Mouse (Mus musculus) adrenal gland (tissue): ENCODE measurements around the gene Racgap1.

Experiments
- intact Hi-C: fragments of 180-260 bp; cut with DNase I; formaldehyde crosslinking; loops from one replicate; pipeline ENCODE4 v1.15.1; 2025

Racgap1 gene

DNA sequence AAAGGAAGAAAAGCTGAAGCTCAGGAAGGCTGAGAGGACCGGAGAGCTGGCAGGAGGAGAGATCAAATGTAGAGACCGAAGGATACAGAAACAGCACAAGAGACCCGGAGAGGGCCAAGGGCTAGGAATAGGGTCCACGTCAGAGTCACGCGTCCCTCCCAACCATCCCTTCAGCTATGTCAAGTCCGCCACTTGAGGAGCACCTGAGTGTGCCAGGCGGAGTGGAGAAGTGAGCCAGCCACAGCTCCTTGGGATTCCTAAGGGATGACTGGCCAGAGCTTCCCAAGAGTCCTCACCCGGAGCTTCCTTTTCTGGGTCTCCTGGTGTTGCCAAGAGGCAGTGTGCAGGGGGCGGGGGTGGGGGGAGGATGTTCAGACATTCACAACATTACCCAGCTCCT is 56.5 kb downstream of the Racgap1 start:
- intact Hi-C loops = loop anchor here (5.0 to 10.0 kb wide), 3 partner anchors 98 to 310 kb away; no protein-coding TSS in a partner anchor

DNA sequence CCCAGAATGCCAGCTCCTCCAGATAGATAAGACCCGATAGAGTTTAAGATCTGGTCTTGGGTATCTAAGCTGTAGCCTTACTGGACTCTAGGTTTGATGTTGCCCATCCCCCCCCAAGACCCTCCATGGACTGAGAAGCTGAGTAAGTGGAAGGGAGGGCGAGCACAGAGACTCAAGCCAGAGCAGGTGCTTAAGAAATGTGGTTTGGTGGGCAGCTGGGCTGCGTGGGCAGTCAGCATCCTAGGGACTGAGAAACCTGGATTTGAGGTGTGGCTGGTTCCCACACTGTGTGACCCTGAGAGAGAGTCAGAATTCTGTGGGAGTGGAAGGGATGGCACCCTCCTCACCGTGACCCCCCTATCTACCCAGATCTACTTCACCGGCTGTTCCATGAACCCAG is 58.6 kb downstream of the Racgap1 start:
- intact Hi-C loops = loop anchor here (10.0 kb wide), 1 partner anchor 312 kb away; no protein-coding TSS in a partner anchor

- intact Hi-C loops = loop anchor here (10.0 kb wide), 1 partner anchor 313 kb away; no protein-coding TSS in a partner anchor
Measured at GRCm38 (mm10) chr15:99592177-99592576, 59.3 kb downstream of the Racgap1 start.

DNA sequence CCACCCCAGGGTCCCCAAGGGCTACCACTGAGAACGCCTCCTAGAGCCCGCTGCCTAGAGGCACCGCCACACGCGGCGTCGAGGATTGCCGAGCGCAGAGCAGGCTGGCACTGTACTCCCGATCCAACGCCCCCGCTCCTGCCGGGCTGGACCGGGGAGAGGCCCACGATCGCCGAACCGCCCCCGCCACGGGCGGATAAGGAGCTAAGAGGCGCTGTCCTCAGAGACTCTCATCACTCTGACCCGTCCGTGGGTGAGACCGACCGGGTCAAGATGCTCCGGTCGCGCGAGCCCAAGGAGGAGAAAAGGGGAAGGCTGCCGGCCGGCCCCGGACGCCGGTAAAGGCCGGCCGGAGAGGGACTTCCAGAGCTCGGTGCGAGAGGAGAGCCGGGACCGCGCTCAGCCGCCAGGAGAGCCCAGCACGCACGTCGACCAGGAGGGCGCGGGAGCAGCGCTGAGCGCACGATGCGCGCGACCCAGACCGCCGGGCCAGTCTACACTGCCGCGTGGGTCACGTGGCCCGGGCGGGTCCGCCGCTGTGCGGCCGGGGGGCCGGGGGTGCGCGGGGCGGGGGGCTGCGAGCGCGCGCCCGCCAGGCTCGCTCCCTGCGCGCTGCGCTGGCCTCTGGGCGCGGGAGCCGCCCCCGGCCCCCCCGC is 60.9 kb downstream of the Racgap1 start, which contains the start of gene Aqp5:
Gene Aqp5, plus strand, starts transcription at position 354 of the 656 bp plus-strand sequence.
- intact Hi-C loops = loop anchor here (10.0 kb wide), 1 partner anchor 314 kb away; no protein-coding TSS in a partner anchor

GRCm38 (mm10) chr15:99589704-99590103 is 61.8 kb downstream of the Racgap1 start:
- intact Hi-C loops = loop anchor here (10.0 kb wide), 1 partner anchor 315 kb away; no protein-coding TSS in a partner anchor

GRCm38 (mm10) chr15:99589237-99589636 is 62.2 kb downstream of the Racgap1 start:
- intact Hi-C loops = no loop called here

DNA sequence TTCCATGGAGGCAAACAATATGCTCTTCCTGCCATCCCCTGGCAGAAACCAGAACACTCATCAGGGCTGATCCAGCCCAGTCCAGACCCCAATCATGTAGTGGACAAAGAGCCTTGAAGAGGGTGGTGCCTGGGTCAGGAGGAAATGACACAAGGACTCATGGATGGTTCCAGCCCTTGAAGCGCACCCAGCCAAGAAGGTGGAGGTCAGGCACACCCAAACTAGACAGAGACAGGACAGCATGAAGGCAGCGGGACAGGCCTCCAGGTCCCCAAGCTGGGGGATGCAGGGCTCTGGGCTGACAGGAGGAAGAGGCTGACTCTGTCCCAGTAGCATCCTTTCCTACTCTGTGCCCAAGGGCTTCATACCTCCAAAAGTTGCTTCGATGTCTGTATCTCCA is 64.9 kb downstream of the Racgap1 start:
- intact Hi-C loops = no loop called here

DNA sequence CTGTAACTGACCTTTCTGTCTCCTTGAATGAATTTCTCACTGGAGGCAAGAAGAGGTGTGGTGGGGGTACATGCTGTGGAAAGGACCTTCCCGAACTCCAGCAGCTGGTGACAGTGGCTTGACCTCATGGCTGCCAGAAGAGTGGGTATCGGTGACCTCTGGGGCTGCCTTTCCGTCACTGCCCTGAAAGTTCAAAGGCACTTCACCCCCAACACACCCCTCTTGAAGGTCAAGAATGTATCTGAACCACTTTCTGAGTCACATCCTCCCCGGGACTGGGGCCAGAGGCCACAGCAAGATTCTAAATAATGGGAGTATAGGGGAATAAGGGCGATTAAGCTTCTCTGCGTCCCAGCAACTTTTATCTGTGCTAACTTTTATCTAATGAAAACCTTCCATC is 65.7 kb downstream of the Racgap1 start:
- intact Hi-C loops = no loop called here

DNA sequence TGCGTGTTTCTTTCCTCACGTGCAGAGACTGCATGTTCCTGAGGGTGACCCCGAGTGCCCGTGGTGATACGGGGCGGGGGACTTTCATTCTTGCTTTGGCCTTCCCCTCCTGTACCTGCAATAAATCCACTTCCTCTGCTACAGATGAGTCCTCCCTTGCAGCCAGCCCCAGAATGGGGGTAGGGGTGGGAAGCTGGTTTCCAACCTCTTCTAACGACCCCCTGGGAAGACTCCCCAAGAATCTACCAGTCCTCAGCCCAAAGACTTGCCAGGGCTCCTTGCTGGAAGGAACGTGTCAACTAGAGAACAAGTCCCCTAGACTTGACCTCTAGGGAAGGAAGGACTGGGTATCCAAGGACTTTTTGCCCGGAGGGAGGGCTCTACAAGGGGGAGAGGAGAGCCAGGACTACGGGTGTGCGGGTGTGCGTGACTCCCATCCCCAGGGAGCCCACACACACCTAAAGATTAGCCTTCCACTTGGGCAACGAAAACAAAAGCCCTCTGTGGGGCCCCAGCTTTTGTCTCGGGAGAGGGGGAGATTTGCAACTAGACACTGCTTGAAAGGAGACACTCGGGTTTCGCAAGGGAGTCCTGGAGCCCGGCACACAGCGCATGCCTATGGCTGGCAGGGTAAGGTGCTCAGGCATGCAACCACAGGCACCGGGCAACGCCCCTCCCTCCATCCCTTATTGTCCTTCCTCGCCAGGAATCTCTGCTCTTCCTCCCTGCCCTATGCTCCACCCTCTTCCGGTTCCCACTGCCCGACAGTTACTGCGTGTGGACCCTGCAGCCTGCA is 66.9 kb downstream of the Racgap1 start:
- intact Hi-C loops = no loop called here

DNA sequence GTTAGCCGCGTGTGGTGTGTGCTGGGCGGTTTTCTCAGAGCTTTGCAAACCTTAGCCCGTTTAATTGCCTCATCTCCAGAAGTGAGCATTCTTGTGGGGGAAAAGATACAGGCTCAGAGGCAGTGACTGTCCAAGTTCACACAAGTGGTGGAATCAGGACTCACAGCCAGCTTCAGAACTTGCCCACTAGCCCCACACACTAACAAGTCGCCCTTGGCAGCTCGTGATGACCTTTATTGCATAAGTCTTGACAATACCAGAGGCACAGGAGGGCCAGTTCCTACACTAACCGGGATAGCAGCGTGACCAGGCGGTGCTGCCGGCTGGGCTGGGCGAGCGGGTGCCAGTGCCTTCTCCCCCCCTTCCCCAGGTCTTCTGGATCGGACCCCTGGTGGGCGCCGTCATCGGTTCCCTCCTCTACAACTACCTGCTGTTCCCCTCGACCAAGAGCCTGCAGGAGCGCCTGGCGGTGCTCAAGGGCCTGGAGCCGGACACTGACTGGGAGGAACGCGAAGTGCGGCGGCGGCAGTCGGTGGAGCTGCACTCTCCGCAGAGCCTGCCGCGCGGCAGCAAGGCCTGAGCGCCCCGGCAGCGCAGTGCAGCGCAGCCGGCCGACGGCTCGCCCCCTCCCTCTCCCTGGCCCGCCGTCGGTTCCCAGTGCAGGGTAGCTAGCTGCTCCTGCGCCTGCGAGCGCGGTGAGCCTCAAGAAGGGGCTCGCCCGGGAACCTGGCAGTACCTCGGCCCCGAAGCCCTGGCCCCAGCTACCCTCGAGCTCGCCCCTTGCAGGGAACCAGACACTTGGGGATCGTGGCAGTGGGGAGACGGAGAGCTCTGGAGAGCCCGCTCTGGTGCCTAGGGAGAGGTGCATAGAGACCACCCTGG is 67.8 kb downstream of the Racgap1 start:
- intact Hi-C loops = no loop called here

DNA sequence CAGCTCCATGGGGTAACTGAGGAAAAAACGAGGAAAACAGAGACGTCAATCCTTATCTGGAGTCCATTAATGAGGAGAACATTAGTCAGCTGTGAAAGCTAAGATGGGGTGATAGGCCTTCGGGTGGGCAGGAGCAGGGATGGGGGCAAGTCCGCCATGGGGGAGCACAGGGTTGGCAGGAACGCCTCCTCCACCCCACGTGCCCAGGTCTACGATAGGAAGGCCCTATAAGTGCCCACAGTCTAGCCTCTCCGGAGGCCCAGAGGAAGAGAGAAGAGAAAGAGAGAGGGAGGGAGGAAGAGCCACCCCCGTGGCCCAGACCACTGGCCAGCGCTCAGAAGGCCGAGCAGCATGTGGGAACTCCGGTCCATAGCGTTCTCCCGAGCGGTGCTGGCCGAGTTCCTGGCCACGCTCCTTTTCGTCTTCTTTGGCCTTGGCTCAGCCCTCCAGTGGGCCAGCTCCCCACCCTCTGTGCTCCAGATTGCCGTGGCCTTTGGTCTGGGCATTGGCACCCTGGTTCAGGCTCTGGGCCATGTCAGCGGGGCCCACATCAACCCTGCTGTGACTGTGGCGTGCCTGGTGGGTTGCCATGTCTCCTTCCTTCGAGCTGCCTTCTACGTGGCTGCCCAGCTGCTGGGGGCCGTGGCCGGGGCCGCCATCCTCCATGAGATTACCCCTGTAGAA is 72.5 kb downstream of the Racgap1 start, which contains the start of gene Aqp2:
Gene Aqp2, plus strand, starts transcription at position 254 of the 684 bp plus-strand sequence.
- intact Hi-C loops = no loop called here
